Comparison of ENCODE assay signal across 8 mouse cellular contexts in genomic region chr6:102564011-102564731, GRCm38 (mm10). TPM values are rescaled to one million over a fixed set of nuclear protein-coding genes. Genes with fewer than 3 reads are reported as not detected.
DNase-seq lines count a peak whose midpoint lies in the region; ATAC-seq and TF ChIP-seq lines count a peak whose summit lies in the region.

No protein-coding gene starts in this region.

- peak; percentile 40 to 67 for DNase-seq in spleen, postnatal 4 days (ENCODE audit: low spot score in 2 of 2)
- DNase-seq in spleen, adult 18-20 months: no peak
- DNase-seq in frontal cortex, postnatal 25 days (ENCODE audit: low spot score in 2 of 2): peak; percentile 46 to 54
- DNase-seq in kidney, adult 9 months: peak; percentile 43
- peak; percentile 71 for DNase-seq in limb, embryonic 14.5 days (ENCODE audit: low spot score)

- WGBS in limb, embryonic 14.5 days: under 1% methylated on average over 40 of the region's 63 CpGs
- WGBS in olfactory bulb, adult 2 months: 1% methylated on average over 54 of the region's 63 CpGs

- no peak; the same call in 1 of the 2 replicates for TF ChIP-seq CTCF in olfactory bulb, adult 2 months (IDR thresholded peaks at IDR 0.05; ENCODE audit: insufficient read depth, low read depth, low read length)

- ATAC-seq in common myeloid progenitor, adult 5-6 weeks (replicated peaks; ENCODE audit: low read depth, poor library complexity, severe bottlenecking): peak; percentile 84
- peak; percentile 93 for ATAC-seq in limb, embryonic 14.5 days (ENCODE audit: low FRiP score, low read depth)
- no peak for ATAC-seq in inflammation-experienced regulatory T-cells, adult 6 months

- H3K9ac ChIP-seq in limb, embryonic 14.5 days (ENCODE audit: low read depth, low read length, severe bottlenecking): peak overlapping the region; percentile 57

- H3K27me3 ChIP-seq in limb, embryonic 14.5 days (ENCODE audit: control insufficient read depth, insufficient read depth, low read length): peaks cover 14% of the 10 kb centered on the region

- H3K27ac ChIP-seq in limb, embryonic 14.5 days (replicated peaks; ENCODE audit: low read depth, low read length): no peak overlapping the region
- H3K27ac ChIP-seq in olfactory bulb, adult 2 months (ENCODE audit: insufficient read depth, low read depth, low read length): no peak overlapping the region

- no peaks in the 10 kb centered on the region for H3K36me3 ChIP-seq in limb, embryonic 14.5 days (ENCODE audit: control insufficient read depth, insufficient read depth, low read length)

- H3K4me3 ChIP-seq in limb, embryonic 14.5 days (replicated peaks; ENCODE audit: low read length): peak overlapping the region; percentile 51
- peak overlapping the region; percentile 63 for H3K4me3 ChIP-seq in olfactory bulb, adult 2 months (ENCODE audit: insufficient read depth, low read depth, low read length)

- H3K9me3 ChIP-seq in limb, embryonic 14.5 days (ENCODE audit: control insufficient read depth, low read length): no peaks in the 10 kb centered on the region

- no peaks in the 10 kb centered on the region; the same call in 1 of the 2 replicates for H3K4me1 ChIP-seq in limb, embryonic 14.5 days (ENCODE audit: control insufficient read depth, insufficient read depth, low read length)
- H3K4me1 ChIP-seq in olfactory bulb, adult 2 months (ENCODE audit: control insufficient read depth, insufficient read depth, low read length): no peaks in the 10 kb centered on the region

- TF ChIP-seq POLR2A in limb, embryonic 14.5 days (IDR thresholded peaks at IDR 0.05; ENCODE audit: borderline replicate concordance, extremely low read depth, insufficient read depth, insufficient read length): no peak
- peak; percentile 17; the same call in 1 of the 2 replicates for TF ChIP-seq POLR2A in olfactory bulb, adult 2 months (IDR thresholded peaks at IDR 0.05; ENCODE audit: insufficient read depth, low read depth, low read length)

- peak overlapping the region; percentile 90 for H3K4me2 ChIP-seq in limb, embryonic 14.5 days (replicated peaks; ENCODE audit: low read depth, low read length, severe bottlenecking)

RNA-seq across cellular contexts. Expression of gene Cntn3, which starts 8.7 kb away (rescaled TPM):
- total RNA-seq in common myeloid progenitor, adult 5-6 weeks (2017): 0.19 TPM in 1 of 2 replicates, not detected in the other
- polyA plus RNA-seq in limb, embryonic 14.5 days (2012; rRNA removed): 2.6 and 2.9 TPM in 2 replicates
- 2.2 and 3.2 TPM in 2 replicates for polyA plus RNA-seq in limb, embryonic 14.5 days (2014; fragmentation: Nextera tagmentation; extraction: Ambion mirVana)
- polyA plus RNA-seq in olfactory bulb, adult 2 months (2012; ENCODE audit: insufficient read depth, insufficient read length, low replicate concordance, missing spikeins): not detected in 2 replicates
- polyA plus RNA-seq in inflammation-experienced regulatory T-cells, adult 6 months (2017; shearing (Covaris generic)): not detected

Comparison
In these comparisons a context has a peak if more than half of its experiments do, and no peak if none do; other contexts are left out.
1. DNase-seq: peak in spleen, postnatal 4 days (2 of 2), frontal cortex, postnatal 25 days (2 of 2), kidney, adult 9 months (single experiment) and limb, embryonic 14.5 days (single experiment); none in spleen, adult 18-20 months (0 of 2).